23 mouse cellular contexts compared by ENCODE assay signal in genomic region chr2:129330024-129330423, GRCm38 (mm10). TPM values are rescaled to one million over a fixed set of nuclear protein-coding genes. Genes with fewer than 3 reads are reported as not detected.
A peak's percentile ranks its signal among the peaks of the same experiment; 100 is the strongest.
DNase-seq lines count a peak whose midpoint lies in the region; ATAC-seq lines count a peak whose summit lies in the region.
"Had no signal": no experiment of that assay in that cellular context is flagged by ENCODE, and none has a peak within 500 bp of the region (broad histone marks: within the 10 kb centered on the region; RNA-seq: fewer than 3 reads in every experiment).

No protein-coding gene starts in this region.

- no peaks in the 10 kb centered on the region for H3K27me3 ChIP-seq in heart, embryonic 12.5 days (replicated peaks)
- H3K27me3 ChIP-seq in limb, embryonic 12.5 days: no peaks in the 10 kb centered on the region
- no peaks in the 10 kb centered on the region for H3K27me3 ChIP-seq in limb, embryonic 10.5 days (ENCODE audit: low read depth, poor library complexity, severe bottlenecking)
- H3K27me3 ChIP-seq in megakaryocyte, embryonic 14.5 days (replicated peaks): no peaks in the 10 kb centered on the region
- H3K27me3 ChIP-seq: embryonic facial prominence, embryonic 15.5 days; hindbrain, embryonic 15.5 days; stomach, embryonic 15.5 days had no signal

- no peak overlapping the region for H3K9ac ChIP-seq in heart, embryonic 12.5 days
- H3K9ac ChIP-seq in limb, embryonic 12.5 days (replicated peaks): no peak overlapping the region
- H3K9ac ChIP-seq: embryonic facial prominence, embryonic 15.5 days; hindbrain, embryonic 15.5 days; stomach, embryonic 15.5 days had no signal

- WGBS in heart, embryonic 12.5 days: 45% methylated on average over 7 of the region's 7 CpGs
- WGBS in limb, embryonic 12.5 days: 56% methylated on average over 7 of the region's 7 CpGs
- 70% methylated on average over 7 of the region's 7 CpGs for WGBS in limb, embryonic 10.5 days

- ATAC-seq in heart, embryonic 12.5 days (ENCODE audit: insufficient number of reproducible peaks, low FRiP score): no peak
- ATAC-seq in limb, embryonic 12.5 days (ENCODE audit: insufficient number of reproducible peaks, insufficient read depth, low FRiP score, low TSS enrichment, low read depth): no peak
- no peak for ATAC-seq in megakaryocyte, adult 5-6 weeks (ENCODE audit: poor library complexity, severe bottlenecking)
- peak; percentile 58 for ATAC-seq in megakaryocyte-erythroid progenitor cell, adult 5-6 weeks (replicated peaks; ENCODE audit: low FRiP score, low TSS enrichment, poor library complexity, severe bottlenecking)
- ATAC-seq: forebrain, embryonic 16.5 days; midbrain, embryonic 16.5 days had no signal

- DNase-seq in heart, postnatal 4 days: no peak
- DNase-seq in limb, embryonic 10.5 days (ENCODE audit: low spot score): no peak
- DNase-seq in MN1 (ENCODE audit: low spot score): no peak
- DNase-seq: cerebellum, adult 11-12 months; cerebellum, postnatal 14 days; gastrocnemius, postnatal 25 days; kidney, adult 11 months; right cerebral cortex, postnatal 25 days; thymus, postnatal 14 days had no signal

- no peak overlapping the region for H3K4me2 ChIP-seq in heart, embryonic 12.5 days
- no peak overlapping the region for H3K4me2 ChIP-seq in limb, embryonic 12.5 days
- H3K4me2 ChIP-seq: embryonic facial prominence, embryonic 15.5 days; hindbrain, embryonic 15.5 days; stomach, embryonic 15.5 days had no signal

- no peaks in the 10 kb centered on the region for H3K36me3 ChIP-seq in heart, embryonic 12.5 days
- no peaks in the 10 kb centered on the region for H3K36me3 ChIP-seq in limb, embryonic 12.5 days
- no peaks in the 10 kb centered on the region for H3K36me3 ChIP-seq in limb, embryonic 10.5 days
- peaks cover 4% of the 10 kb centered on the region for H3K36me3 ChIP-seq in megakaryocyte, embryonic 14.5 days (replicated peaks; ENCODE audit: low read length)
- H3K36me3 ChIP-seq: embryonic facial prominence, embryonic 15.5 days; G1E; hindbrain, embryonic 15.5 days; stomach, embryonic 15.5 days had no signal

- peak overlapping the region; percentile 69 for H3K27ac ChIP-seq in heart, embryonic 12.5 days (ENCODE audit: poor library complexity, severe bottlenecking)
- H3K27ac ChIP-seq in limb, embryonic 12.5 days: 0 out of 2 replicates have a peak overlapping the region, but pooled peaks have one; percentile 12
- no peak overlapping the region for H3K27ac ChIP-seq in limb, embryonic 10.5 days
- H3K27ac ChIP-seq: embryonic facial prominence, embryonic 15.5 days; hindbrain, embryonic 15.5 days; stomach, embryonic 15.5 days had no signal

- peaks cover 11% of the 10 kb centered on the region; the same call in 1 of the 2 replicates for H3K4me1 ChIP-seq in heart, embryonic 12.5 days (replicated peaks)
- H3K4me1 ChIP-seq in limb, embryonic 12.5 days (replicated peaks): peaks cover 10% of the 10 kb centered on the region
- peaks cover 5% of the 10 kb centered on the region; the same call in 1 of the 2 replicates for H3K4me1 ChIP-seq in limb, embryonic 10.5 days
- peaks cover 81% of the 10 kb centered on the region for H3K4me1 ChIP-seq in megakaryocyte, embryonic 14.5 days
- H3K4me1 ChIP-seq: hindbrain, embryonic 15.5 days had no signal

- no peaks in the 10 kb centered on the region; the same call in 1 of the 2 replicates for H3K9me3 ChIP-seq in heart, embryonic 12.5 days (replicated peaks)
- 0 out of 2 replicates have a peak, but pooled peaks cover 5% of the 10 kb centered on the region for H3K9me3 ChIP-seq in limb, embryonic 12.5 days
- no peaks in the 10 kb centered on the region for H3K9me3 ChIP-seq in limb, embryonic 10.5 days (replicated peaks)
- H3K9me3 ChIP-seq in megakaryocyte, embryonic 14.5 days: no peaks in the 10 kb centered on the region
- H3K9me3 ChIP-seq: embryonic facial prominence, embryonic 15.5 days; stomach, embryonic 15.5 days had no signal

- H3K4me3 ChIP-seq in heart, embryonic 12.5 days: no peak overlapping the region
- H3K4me3 ChIP-seq in limb, embryonic 12.5 days (replicated peaks): no peak overlapping the region
- H3K4me3 ChIP-seq in limb, embryonic 10.5 days: no peak overlapping the region
- peak overlapping the region; percentile 66 for H3K4me3 ChIP-seq in megakaryocyte, embryonic 14.5 days (replicated peaks)
- H3K4me3 ChIP-seq: embryonic facial prominence, embryonic 15.5 days; hindbrain, embryonic 15.5 days; stomach, embryonic 15.5 days had no signal

RNA-seq across cellular contexts. Expression of gene Il1a, which starts 20.3 kb away (rescaled TPM):
- not detected in 2 replicates for polyA plus RNA-seq in heart, embryonic 12.5 days (2016; fragmentation: Nextera tagmentation; extraction: Ambion mirVana)
- under 1 TPM in 1 of 2 experiments, not detected in 1; 0.14 TPM for total RNA-seq in heart, postnatal 4 days (2021)
- 0.12 TPM in 1 of 2 replicates, not detected in the other for polyA plus RNA-seq in limb, embryonic 12.5 days (2016; fragmentation: Nextera tagmentation; extraction: Ambion mirVana)
- polyA plus RNA-seq in limb, embryonic 10.5 days (2016; fragmentation: Nextera tagmentation; extraction: Ambion mirVana): not detected in 2 replicates
- 1.3 TPM in 1 of 2 replicates, not detected in the other for polyA plus RNA-seq in megakaryocyte, embryonic 14.5 days (2012; ENCODE audit: insufficient read depth, low replicate concordance)
- not detected in 2 replicates for total RNA-seq in megakaryocyte, adult 5-6 weeks (2015)
- total RNA-seq in megakaryocyte, adult 5-6 weeks (2017): 0.15 TPM in 1 of 2 replicates, not detected in the other
- not detected in 2 replicates for total RNA-seq in megakaryocyte-erythroid progenitor cell, adult 5-6 weeks (2014; fragmentation: Nextera tagmentation)
- not detected in 2 replicates for total RNA-seq in megakaryocyte-erythroid progenitor cell, adult 5-6 weeks (2017)
- total RNA-seq: gastrocnemius, postnatal 25 days had no signal
- polyA plus RNA-seq: embryonic facial prominence, embryonic 15.5 days; G1E had no signal

RNA-seq across cellular contexts. Expression of gene Ckap2l, which starts 33.0 kb away (rescaled TPM):
- 47.3 and 51.6 TPM in 2 replicates for polyA plus RNA-seq in heart, embryonic 12.5 days (2016; fragmentation: Nextera tagmentation; extraction: Ambion mirVana)
- 10 to 100 TPM; 37.8 to 45.4 TPM for total RNA-seq in heart, postnatal 4 days (2021)
- polyA plus RNA-seq in limb, embryonic 12.5 days (2016; fragmentation: Nextera tagmentation; extraction: Ambion mirVana): 39.0 and 54.0 TPM in 2 replicates
- 56.4 and 62.8 TPM in 2 replicates for polyA plus RNA-seq in limb, embryonic 10.5 days (2016; fragmentation: Nextera tagmentation; extraction: Ambion mirVana)
- polyA plus RNA-seq in megakaryocyte, embryonic 14.5 days (2012; ENCODE audit: insufficient read depth, low replicate concordance): 9.6 and 47.7 TPM in 2 replicates
- 87.4 and 94.5 TPM in 2 replicates for total RNA-seq in megakaryocyte, adult 5-6 weeks (2015)
- 63.0 and 74.2 TPM in 2 replicates for total RNA-seq in megakaryocyte, adult 5-6 weeks (2017)
- total RNA-seq in megakaryocyte-erythroid progenitor cell, adult 5-6 weeks (2014; fragmentation: Nextera tagmentation): 39.1 and 54.2 TPM in 2 replicates
- 45.8 and 64.8 TPM in 2 replicates for total RNA-seq in megakaryocyte-erythroid progenitor cell, adult 5-6 weeks (2017)

RNA-seq across cellular contexts. Expression of gene Il1b, which starts 40.9 kb away (rescaled TPM):
- polyA plus RNA-seq in heart, embryonic 12.5 days (2016; fragmentation: Nextera tagmentation; extraction: Ambion mirVana): 0.17 TPM in 1 of 2 replicates, not detected in the other
- under 1 TPM in 1 of 2 experiments, not detected in 1; 0.25 TPM for total RNA-seq in heart, postnatal 4 days (2021)
- not detected in 2 replicates for polyA plus RNA-seq in limb, embryonic 12.5 days (2016; fragmentation: Nextera tagmentation; extraction: Ambion mirVana)
- polyA plus RNA-seq in limb, embryonic 10.5 days (2016; fragmentation: Nextera tagmentation; extraction: Ambion mirVana): not detected in 2 replicates
- polyA plus RNA-seq in megakaryocyte, embryonic 14.5 days (2012; ENCODE audit: insufficient read depth, low replicate concordance): 2.2 and 4.8 TPM in 2 replicates
- 25.9 and 27.7 TPM in 2 replicates for total RNA-seq in megakaryocyte, adult 5-6 weeks (2015)
- 15.8 and 16.8 TPM in 2 replicates for total RNA-seq in megakaryocyte, adult 5-6 weeks (2017)
- not detected in 2 replicates for total RNA-seq in megakaryocyte-erythroid progenitor cell, adult 5-6 weeks (2014; fragmentation: Nextera tagmentation)
- total RNA-seq in megakaryocyte-erythroid progenitor cell, adult 5-6 weeks (2017): 0.56 and 4.3 TPM in 2 replicates
- total RNA-seq: gastrocnemius, postnatal 25 days; layer of hippocampus, adult 18-20 months; layer of hippocampus, postnatal 25 days; left cerebral cortex, postnatal 10 days had no signal
- polyA plus RNA-seq: forebrain, embryonic 16.5 days; hindbrain, embryonic 15.5 days; midbrain, embryonic 16.5 days had no signal
